Mouse (Mus musculus) testis, postnatal 14 days (tissue): ENCODE data around the gene Noct.
"Not testable (repeated sequence)": the region's sequence is repeated elsewhere in the genome, so short reads cannot be mapped to it uniquely, and the experiment has no call there.

ENCODE experiments used
- DNase-seq: peaks from one replicate; pipeline ENCODE4 v3.0.0; 2021; ENCODE audit warnings: low spot score

Noct gene

DNA sequence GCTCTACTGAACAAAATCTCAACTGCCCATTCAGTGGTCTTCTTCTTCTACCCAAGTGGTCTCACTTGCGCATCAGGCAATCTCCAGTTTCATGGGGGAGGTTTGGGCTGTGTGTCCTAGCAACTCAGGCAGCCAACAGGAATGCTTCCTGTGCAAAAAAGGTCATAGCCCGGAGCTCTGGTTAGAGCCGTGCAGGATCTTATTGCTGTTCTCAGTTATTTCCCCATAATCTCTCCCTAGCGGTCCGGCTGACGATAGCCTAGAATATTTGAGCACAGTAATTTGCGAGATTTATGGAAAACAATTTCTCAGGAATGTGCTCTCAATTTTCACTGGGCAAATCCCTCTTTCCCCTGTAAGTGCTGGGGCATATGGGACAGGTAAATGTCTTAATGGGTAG, 17.7 kb upstream of the Noct start:
- no peak for DNase-seq

DNA sequence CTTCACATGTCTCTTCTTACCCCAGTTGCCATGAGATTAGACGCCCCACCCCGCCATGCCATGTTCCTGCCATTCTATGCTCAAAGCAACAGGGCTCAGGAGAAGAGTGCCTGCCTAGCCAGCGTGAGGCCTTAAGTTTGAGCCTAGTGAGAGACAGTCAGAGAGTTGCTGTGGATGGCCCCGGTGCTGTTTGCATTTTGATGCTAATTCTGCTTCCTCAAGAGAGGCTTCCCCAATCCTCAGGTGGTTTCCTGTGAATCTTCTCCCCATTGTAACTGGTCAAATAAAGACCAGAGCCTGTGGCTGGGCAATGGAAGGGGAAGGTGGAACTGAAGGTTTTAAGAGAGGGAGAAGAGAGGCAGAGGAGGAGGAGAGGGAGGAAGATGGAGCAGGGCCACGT, 15.6 kb upstream of the Noct start:
- no peak for DNase-seq

- DNase-seq: no peak
Observed at GRCm38 (mm10) chr3:51209503-51210314, 14.5 kb upstream of the Noct start.

- DNase-seq: no peak
Observed at GRCm38 (mm10) chr3:51210485-51210884, 13.8 kb upstream of the Noct start.

DNA sequence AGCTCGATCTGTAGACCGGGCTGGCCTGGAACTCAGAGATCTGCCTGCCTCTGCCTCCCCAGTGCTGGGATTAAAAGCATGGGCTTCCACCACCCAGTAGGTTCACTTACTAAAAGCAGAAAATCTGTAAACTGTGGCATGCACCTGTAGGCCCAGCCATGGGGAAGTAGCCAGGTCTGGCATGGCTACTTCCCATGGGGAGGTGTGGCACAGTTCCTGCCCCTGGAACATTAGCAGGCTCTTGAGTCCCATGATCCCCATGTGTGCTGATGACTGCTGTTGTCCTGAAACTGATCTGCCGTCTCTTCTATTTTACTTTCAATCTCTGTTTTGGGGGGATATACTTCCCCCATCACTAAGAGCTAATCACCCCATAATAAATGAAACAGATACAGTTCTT, 11.1 kb upstream of the Noct start:
- no peak for DNase-seq

- DNase-seq: no peak
Observed at GRCm38 (mm10) chr3:51215681-51216080, 8.6 kb upstream of the Noct start.

DNA sequence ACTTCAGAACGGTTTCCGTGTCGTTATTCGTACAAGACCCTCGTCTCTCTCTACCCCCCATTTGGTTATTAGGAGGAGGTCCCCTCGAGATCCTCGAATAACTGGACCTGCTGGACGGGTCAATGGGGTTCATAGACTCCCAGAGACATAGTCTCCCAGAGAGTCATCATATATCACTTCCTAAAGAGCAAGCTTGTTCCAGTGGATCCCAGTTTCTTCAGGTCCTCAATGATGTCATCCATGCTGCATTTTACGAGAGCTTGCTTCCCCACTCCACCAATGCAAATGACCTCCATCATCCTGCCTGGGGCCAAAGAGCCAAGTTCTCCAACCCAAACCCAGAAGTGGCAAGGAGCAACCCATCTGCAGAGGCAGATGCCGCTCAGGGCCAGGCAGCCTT, 7.9 kb upstream of the Noct start:
- DNase-seq: not testable (repeated sequence)

DNA sequence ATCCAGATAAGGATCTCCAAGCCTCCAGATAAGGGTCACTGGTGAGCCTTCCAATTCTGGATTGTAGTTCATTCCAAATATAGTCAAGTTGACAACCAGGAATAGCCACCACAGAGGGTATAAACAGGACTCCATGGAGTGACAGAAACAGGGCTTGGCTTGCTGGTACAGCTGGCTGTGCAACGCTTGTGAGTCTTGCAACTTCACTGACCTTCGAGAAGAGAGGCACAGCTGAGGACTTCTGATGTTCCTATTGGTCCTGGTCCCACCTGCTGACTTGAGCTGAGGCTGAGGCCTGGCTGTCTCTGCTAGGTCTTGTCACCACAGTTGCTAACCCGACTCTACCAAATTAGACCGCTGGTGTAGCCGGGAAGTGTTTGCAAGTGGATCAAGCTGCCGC, 5.9 kb upstream of the Noct start:
- DNase-seq: not testable (repeated sequence)

DNA sequence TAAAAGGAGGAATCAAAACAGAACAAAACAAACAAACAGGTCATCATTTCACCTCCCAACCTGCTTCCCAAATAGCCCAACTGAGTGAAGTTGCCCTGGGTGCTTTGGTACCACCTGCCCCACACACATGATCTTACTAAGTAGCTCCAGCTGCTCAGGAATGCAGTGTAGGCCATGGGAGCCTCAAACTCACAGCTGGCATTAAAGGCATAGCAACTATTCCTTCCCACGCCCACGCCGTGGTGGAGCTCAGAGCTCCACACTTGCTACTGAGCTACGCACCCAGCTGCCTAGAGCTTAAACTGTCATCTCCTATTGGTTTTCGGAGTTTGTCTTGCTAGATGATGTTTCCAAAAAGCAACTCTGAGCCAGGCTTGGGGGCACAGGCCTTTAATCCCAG, 5.0 kb upstream of the Noct start:
- no peak for DNase-seq

GRCm38 (mm10) chr3:51220846-51221245, 3.4 kb upstream of the Noct start:
- DNase-seq: no peak

GRCm38 (mm10) chr3:51221847-51222246, 2.4 kb upstream of the Noct start:
- DNase-seq: no peak

DNA sequence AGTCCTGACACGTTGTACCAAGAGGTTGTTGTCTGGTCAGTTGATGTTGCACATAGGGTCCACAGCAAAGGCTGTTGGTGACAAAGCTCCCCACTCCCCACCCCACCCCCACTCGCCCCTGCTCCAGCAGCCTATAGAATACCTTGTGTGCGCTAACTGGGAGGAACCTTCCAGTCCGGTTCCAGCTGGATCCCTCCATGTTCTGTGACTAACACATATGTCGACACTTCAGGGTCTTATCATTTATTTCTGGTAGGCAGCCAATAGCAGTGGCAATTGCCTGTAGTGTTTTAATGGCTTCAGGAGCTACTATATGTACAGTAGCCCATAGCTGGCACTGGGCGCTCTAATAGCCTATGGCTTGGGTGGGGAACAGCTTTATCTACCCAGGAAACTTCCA, 1.9 kb upstream of the Noct start:
- no peak for DNase-seq

GRCm38 (mm10) chr3:51222834-51223460, 1.3 kb upstream of the Noct start:
- DNase-seq: no peak

GRCm38 (mm10) chr3:51223556-51223955, 691 bp upstream of the Noct start:
- DNase-seq: no peak

- no peak for DNase-seq
Observed at GRCm38 (mm10) chr3:51225226-51225750, 1.0 kb downstream of the Noct start.

DNA sequence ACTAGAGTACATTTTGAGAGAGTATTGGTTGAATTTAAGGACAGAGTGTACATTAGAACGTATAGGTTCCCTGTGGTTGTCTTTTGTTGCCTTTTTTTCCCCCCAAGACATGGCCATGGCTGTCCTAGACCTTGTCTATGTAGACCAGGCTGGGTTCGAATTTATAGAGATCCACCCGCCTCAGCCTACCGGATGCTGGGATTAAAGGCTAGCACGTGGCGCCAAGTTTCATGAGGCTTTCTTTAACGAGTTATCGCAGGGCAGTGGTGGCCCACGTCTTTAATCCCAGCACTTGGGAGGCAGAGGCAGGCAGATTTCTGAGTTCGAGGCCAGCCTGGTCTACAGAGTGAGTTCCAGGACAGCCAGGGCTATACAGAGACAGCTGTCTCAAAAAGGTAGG, 1.7 kb downstream of the Noct start:
- no peak for DNase-seq

DNA sequence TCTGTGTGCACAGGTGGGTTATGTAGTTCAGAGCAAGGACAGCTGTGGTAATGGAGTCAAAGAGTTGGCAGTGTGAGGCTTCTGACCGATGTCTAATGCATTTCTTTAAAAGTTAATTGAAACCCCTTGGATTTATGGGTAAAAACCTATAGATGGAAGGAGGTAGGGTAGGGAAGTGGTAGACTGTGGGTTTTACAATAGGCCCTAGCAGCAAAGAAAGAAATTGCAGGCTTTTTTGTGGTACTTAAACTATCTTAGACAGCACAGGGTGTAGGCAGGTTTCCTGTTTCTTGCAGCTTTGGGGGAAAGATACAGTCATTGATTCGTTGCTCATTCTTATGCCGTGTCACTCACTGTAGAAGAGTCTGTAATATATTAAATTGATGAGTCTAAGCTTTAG, 2.4 kb downstream of the Noct start:
- DNase-seq: no peak

GRCm38 (mm10) chr3:51228038-51228820, 4.0 kb downstream of the Noct start:
- DNase-seq: peak; percentile 33

DNA sequence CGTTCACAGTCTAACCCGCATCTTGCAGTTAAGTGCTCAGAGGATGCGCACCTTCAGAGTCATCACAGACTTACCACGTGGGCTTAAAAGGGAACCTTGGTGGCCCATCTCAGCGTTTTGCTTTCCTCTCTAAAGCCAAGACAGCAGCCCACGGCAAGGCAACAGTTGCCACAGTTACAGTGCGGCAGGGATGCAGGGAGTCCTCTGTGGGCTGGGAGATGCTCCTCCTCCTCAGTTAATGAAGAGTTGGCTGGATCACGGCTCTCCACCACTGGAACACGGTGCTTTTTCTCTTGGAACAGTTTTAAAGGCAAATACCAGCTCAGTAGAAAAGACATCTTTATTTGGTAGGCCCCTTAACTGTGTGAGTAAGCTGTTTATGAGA, 4.6 kb downstream of the Noct start:
- no peak for DNase-seq

DNA sequence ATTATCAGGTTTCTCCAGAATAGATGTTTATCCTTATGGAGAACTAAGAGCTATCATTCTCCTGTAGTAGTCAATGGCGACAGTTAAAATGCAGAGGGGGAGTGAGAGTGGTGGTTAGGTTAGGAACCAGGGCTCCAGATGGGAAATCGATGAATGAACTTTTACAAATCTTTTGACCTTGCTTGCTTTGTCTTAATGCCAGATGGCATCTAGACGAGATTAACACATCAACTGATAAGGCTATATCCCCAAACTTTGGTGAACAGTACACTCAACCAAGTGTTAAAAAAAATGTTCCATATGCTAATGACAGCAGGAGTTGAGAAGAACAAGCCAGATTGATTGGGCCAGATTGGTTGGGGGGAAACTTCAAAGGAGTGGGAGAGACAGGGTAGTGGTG, 5.0 kb downstream of the Noct start:
- no peak for DNase-seq

- no peak for DNase-seq
Observed at GRCm38 (mm10) chr3:51230146-51230835, 6.0 kb downstream of the Noct start.

- DNase-seq: no peak
Observed at GRCm38 (mm10) chr3:51230886-51231285, 6.6 kb downstream of the Noct start.
